Mouse (Mus musculus) lung, embryonic 16.5 days (tissue): ENCODE results near the gene Osmr. TPM values are rescaled to one million over a fixed set of nuclear protein-coding genes. Genes with fewer than 3 reads are reported as not detected.

Experiments used
- polyA plus RNA-seq: library from polyadenylated mRNA; unstranded; fragments of >200 nt; fragmentation: Nextera tagmentation; extraction: Ambion mirVana; gene quantifications from 2 replicates; pipeline ENCODE4 v1.2.1, GENCODE M21; 2015

Gene Osmr
- polyA plus RNA-seq, 1 experiment from 2014 or later, result 2.7 TPM

Other genes starting within 250 kb of the Osmr start
- gene Rictor, start 166.6 kb downstream of the Osmr start, polyA plus RNA-seq, result 46.8 and 49.2 TPM in 2 replicates
- 22.7 and 26.4 TPM in 2 replicates for gene Lifr, start 215.6 kb upstream of the Osmr start, polyA plus RNA-seq